ENCODE assay signal across 8 mouse cellular contexts in the genomic region with DNA sequence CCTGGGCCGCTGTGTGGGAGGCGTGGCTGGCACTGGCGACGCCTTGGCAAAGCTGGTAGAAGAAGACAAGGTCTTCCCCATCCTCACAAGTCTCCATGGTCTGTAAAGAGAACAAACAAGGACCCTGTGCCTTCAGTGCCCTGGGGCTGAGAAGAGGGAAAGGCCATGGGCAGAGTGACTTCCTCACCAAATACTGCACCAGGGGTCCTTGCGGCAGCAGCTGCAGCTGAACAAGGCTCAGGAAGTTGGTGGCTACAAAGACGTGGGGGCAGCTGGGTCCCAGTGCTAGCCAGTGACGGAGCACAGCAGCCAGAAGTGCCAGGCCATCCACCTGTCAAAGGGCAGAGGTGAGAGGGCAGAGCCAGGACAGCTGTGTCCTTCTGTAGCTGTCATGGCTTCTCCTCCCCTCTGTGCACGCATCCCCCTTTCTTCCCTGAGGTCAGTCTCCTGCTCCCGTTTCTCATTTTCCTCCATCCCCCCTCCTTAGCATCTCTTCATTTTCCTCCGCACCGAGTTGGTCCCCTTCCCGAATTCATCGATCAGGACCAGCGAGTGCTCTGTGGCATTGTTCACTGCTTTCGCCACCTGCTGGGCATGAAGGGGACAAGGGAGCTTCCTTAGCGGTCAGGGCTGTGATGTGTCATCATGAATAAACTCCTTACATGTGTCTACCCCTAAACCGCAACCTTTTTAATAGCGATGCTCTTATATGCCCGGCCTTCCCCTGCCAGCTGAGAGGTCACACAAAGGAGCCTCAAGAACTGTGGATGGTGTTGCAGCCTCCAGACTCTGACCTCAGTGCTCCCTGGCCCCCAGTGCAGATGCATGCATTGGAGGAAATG. TPM values are rescaled to one million over a fixed set of nuclear protein-coding genes. Genes with fewer than 3 reads are reported as not detected.
DNase-seq lines count a peak whose midpoint lies in the region; ATAC-seq and TF ChIP-seq lines count a peak whose summit lies in the region.

No protein-coding gene starts in this region.

- no peaks in the 10 kb centered on the region for H3K9me3 ChIP-seq in forebrain, postnatal 0 days (ENCODE audit: low read length)
- H3K9me3 ChIP-seq in lung, postnatal 0 days (ENCODE audit: low read length) = no peaks in the 10 kb centered on the region
- H3K9me3 ChIP-seq in neural tube, embryonic 14.5 days (ENCODE audit: control insufficient read depth, low read length) = no peaks in the 10 kb centered on the region

- no peak overlapping the region for H3K4me3 ChIP-seq in C2C12 (ENCODE audit: insufficient read depth, poor library complexity, severe bottlenecking)
- H3K4me3 ChIP-seq in forebrain, postnatal 0 days (ENCODE audit: low read depth, low read length) = no peak overlapping the region
- no peak overlapping the region for H3K4me3 ChIP-seq in lung, postnatal 0 days (ENCODE audit: low read depth, low read length)
- no peak overlapping the region for H3K4me3 ChIP-seq in neural tube, embryonic 14.5 days (ENCODE audit: low read depth, low read length)

- no peaks in the 10 kb centered on the region for H3K79me3 ChIP-seq in C2C12 (ENCODE audit: low read depth)

- TF ChIP-seq CTCF in C2C12 (IDR thresholded peaks at IDR 0.05; ENCODE audit: control insufficient read depth, insufficient read depth, insufficient read length) = no peak
- peak; percentile 64 for TF ChIP-seq CTCF in forebrain, postnatal 0 days (IDR thresholded peaks at IDR 0.05; ENCODE audit: low read depth)
- TF ChIP-seq CTCF in lung, postnatal 0 days (IDR thresholded peaks at IDR 0.05) = peak; percentile 74

- no peaks in the 10 kb centered on the region for H3K36me3 ChIP-seq in C2C12 (ENCODE audit: control insufficient read depth, insufficient read depth)
- H3K36me3 ChIP-seq in forebrain, postnatal 0 days (ENCODE audit: insufficient read depth) = no peaks in the 10 kb centered on the region
- H3K36me3 ChIP-seq in lung, postnatal 0 days (ENCODE audit: insufficient read depth, low read length) = no peaks in the 10 kb centered on the region
- no peaks in the 10 kb centered on the region for H3K36me3 ChIP-seq in neural tube, embryonic 14.5 days (ENCODE audit: control insufficient read depth, insufficient read depth, low read length)

- no peaks in the 10 kb centered on the region for H3K79me2 ChIP-seq in C2C12 (ENCODE audit: control insufficient read depth, insufficient read depth)

- WGBS in forebrain, postnatal 0 days = 35% methylated on average over 19 of the region's 19 CpGs
- 33% methylated on average over 19 of the region's 19 CpGs for whole genome bisulfite sequencing in lung, postnatal 0 days
- WGBS in neural tube, embryonic 14.5 days = 27% methylated on average over 19 of the region's 19 CpGs

- no peak overlapping the region for H3K27ac ChIP-seq in forebrain, postnatal 0 days (ENCODE audit: low read depth, low read length)
- no peak overlapping the region for H3K27ac ChIP-seq in lung, postnatal 0 days (ENCODE audit: low read length)
- no peak overlapping the region for H3K27ac ChIP-seq in neural tube, embryonic 14.5 days (ENCODE audit: low read depth, low read length)

- ATAC-seq in forebrain, postnatal 0 days = 0 out of 2 replicates have a peak, but pooled peaks have one; percentile 26
- no peak; the same call in 1 of the 2 replicates for ATAC-seq in lung, postnatal 0 days
- 0 out of 2 replicates have a peak, but pooled peaks have one; percentile 38 for ATAC-seq in neural tube, embryonic 14.5 days (ENCODE audit: low read depth)

- H3ac ChIP-seq in C2C12 (ENCODE audit: control insufficient read depth, insufficient read length, low read depth) = no peak overlapping the region

- no peak for TF ChIP-seq EP300 in lung, postnatal 0 days (IDR thresholded peaks at IDR 0.05)

- no peaks in the 10 kb centered on the region for H3K27me3 ChIP-seq in C2C12 (ENCODE audit: control insufficient read depth, insufficient read depth, insufficient read length)
- H3K27me3 ChIP-seq in forebrain, postnatal 0 days (ENCODE audit: insufficient read depth, low read length) = no peaks in the 10 kb centered on the region
- H3K27me3 ChIP-seq in lung, postnatal 0 days (replicated peaks; ENCODE audit: insufficient read depth, low read length) = no peaks in the 10 kb centered on the region
- H3K27me3 ChIP-seq in neural tube, embryonic 14.5 days (ENCODE audit: control insufficient read depth, insufficient read depth, low read length) = no peaks in the 10 kb centered on the region

- peak; percentile 33 to 51 for DNase-seq in cerebellum, postnatal 14 days
- no peak for DNase-seq in cerebellum, adult 11 months
- peak; percentile 38 for DNase-seq in forebrain, postnatal 0 days
- peak; percentile 36 for DNase-seq in lung, postnatal 0 days (ENCODE audit: low spot score)
- DNase-seq in layer of hippocampus, adult 8-10 months (ENCODE audit: low spot score in 2 of 2) = no peak
- DNase-seq in left cerebral cortex, adult 8-10 months (ENCODE audit: low spot score in 2 of 2) = no peak

- H3K4me1 ChIP-seq in forebrain, postnatal 0 days (ENCODE audit: insufficient read depth) = no peaks in the 10 kb centered on the region
- H3K4me1 ChIP-seq in lung, postnatal 0 days (ENCODE audit: insufficient read depth, low read depth, low read length) = no peaks in the 10 kb centered on the region
- H3K4me1 ChIP-seq in neural tube, embryonic 14.5 days (ENCODE audit: control insufficient read depth, insufficient read depth, low read length) = 0 out of 2 replicates have a peak, but pooled peaks cover 2% of the 10 kb centered on the region

- 0 out of 2 replicates have a peak overlapping the region, but pooled peaks have one; percentile 8 for H3K4me2 ChIP-seq in forebrain, postnatal 0 days (ENCODE audit: low read depth)
- no peak overlapping the region for H3K4me2 ChIP-seq in lung, postnatal 0 days (replicated peaks; ENCODE audit: low read depth, low read length)
- H3K4me2 ChIP-seq in neural tube, embryonic 14.5 days (ENCODE audit: low read depth, low read length) = peak overlapping the region; percentile 35

- H3K9ac ChIP-seq in forebrain, postnatal 0 days = no peak overlapping the region
- no peak overlapping the region for H3K9ac ChIP-seq in lung, postnatal 0 days (replicated peaks; ENCODE audit: low read depth)
- no peak overlapping the region; the same call in 1 of the 2 replicates for H3K9ac ChIP-seq in neural tube, embryonic 14.5 days (replicated peaks; ENCODE audit: low read depth, low read length)

TF ChIP-seq in C2C12, 6 proteins besides CTCF, POLR2A, EP300 and RAD21 (continues in another document):
- no peak for TF ChIP-seq USF1 (IDR thresholded peaks at IDR 0.05; ENCODE audit: low read depth)
- TF ChIP-seq MAX (IDR thresholded peaks at IDR 0.05) = peak; percentile 65
- TF ChIP-seq MYOG (IDR thresholded peaks at IDR 0.05; ENCODE audit: control insufficient read depth, extremely low read depth, insufficient read length) = no peak
- peak; percentile 35 for TF ChIP-seq FOSL1 (IDR thresholded peaks at IDR 0.05; ENCODE audit: insufficient read depth, low read length, poor library complexity, severe bottlenecking)

RNA-seq across cellular contexts. Expression of a gene that starts 2.1 kb away (rescaled TPM):
- polyA plus RNA-seq in C2C12 (2012; fragmentation: generic; extraction: Trizol) = 0.23 TPM
- 2.2 and 2.7 TPM in 2 replicates for total RNA-seq in forebrain, postnatal 0 days (2014; rRNA removed)
- 1.6 TPM in 2 replicates for polyA plus RNA-seq in forebrain, postnatal 0 days (2015; fragmentation: Nextera tagmentation; extraction: Ambion mirVana)
- polyA plus RNA-seq in lung, postnatal 0 days (2015; fragmentation: Nextera tagmentation; extraction: Ambion mirVana) = 1.7 TPM in 2 replicates
- polyA plus RNA-seq in neural tube, embryonic 14.5 days (2014; fragmentation: Nextera tagmentation; extraction: Ambion mirVana) = 2.1 and 2.2 TPM in 2 replicates
- total RNA-seq in layer of hippocampus, adult 8-10 months (2022) = under 1 TPM in 2 of 4 experiments, not detected in 2; 0.76 to 0.95 TPM
- total RNA-seq in left cerebral cortex, adult 8-10 months (2022) = under 1 TPM in 2 of 4 experiments, not detected in 2; 0.59 to 0.67 TPM

RNA-seq across cellular contexts. Expression of a gene that starts 13.5 kb away (rescaled TPM):
- 0.07 TPM for polyA plus RNA-seq in C2C12 (2012; fragmentation: generic; extraction: Trizol)
- total RNA-seq in forebrain, postnatal 0 days (2014; rRNA removed) = 0.14 and 0.31 TPM in 2 replicates
- polyA plus RNA-seq in forebrain, postnatal 0 days (2015; fragmentation: Nextera tagmentation; extraction: Ambion mirVana) = 0.08 TPM in 1 of 2 replicates, not detected in the other
- 0.30 and 0.36 TPM in 2 replicates for polyA plus RNA-seq in lung, postnatal 0 days (2015; fragmentation: Nextera tagmentation; extraction: Ambion mirVana)
- 0.11 and 0.15 TPM in 2 replicates for polyA plus RNA-seq in neural tube, embryonic 14.5 days (2014; fragmentation: Nextera tagmentation; extraction: Ambion mirVana)
- total RNA-seq in layer of hippocampus, adult 8-10 months (2022) = under 1 TPM; 0.14 to 0.90 (median 0.56) TPM
- total RNA-seq in left cerebral cortex, adult 8-10 months (2022) = 1 to 10 TPM in 3 of 4 experiments, under 1 TPM in 1; 0.95 to 1.5 (median 1.3) TPM

RNA-seq across cellular contexts. Expression of a gene that starts 16.6 kb away (rescaled TPM):
- 0.76 TPM for polyA plus RNA-seq in C2C12 (2012; fragmentation: generic; extraction: Trizol)
- 1.3 and 2.2 TPM in 2 replicates for total RNA-seq in forebrain, postnatal 0 days (2014; rRNA removed)
- polyA plus RNA-seq in forebrain, postnatal 0 days (2015; fragmentation: Nextera tagmentation; extraction: Ambion mirVana) = 1.1 and 1.3 TPM in 2 replicates
- 1.8 and 2.4 TPM in 2 replicates for polyA plus RNA-seq in lung, postnatal 0 days (2015; fragmentation: Nextera tagmentation; extraction: Ambion mirVana)
- 1.9 and 2.2 TPM in 2 replicates for polyA plus RNA-seq in neural tube, embryonic 14.5 days (2014; fragmentation: Nextera tagmentation; extraction: Ambion mirVana)
- total RNA-seq in layer of hippocampus, adult 8-10 months (2022) = 1 to 10 TPM; 1.1 to 2.1 (median 1.4) TPM
- total RNA-seq in left cerebral cortex, adult 8-10 months (2022) = 1 to 10 TPM in 1 of 4 experiments, under 1 TPM in 2, not detected in 1; 0.34 to 1.2 (median 0.78) TPM

RNA-seq across cellular contexts. Expression of a gene that starts 19.9 kb away (rescaled TPM):
- polyA plus RNA-seq in C2C12 (2012; fragmentation: generic; extraction: Trizol) = 509 TPM
- total RNA-seq in forebrain, postnatal 0 days (2014; rRNA removed) = 26.8 and 29.3 TPM in 2 replicates
- 47.9 and 50.5 TPM in 2 replicates for polyA plus RNA-seq in forebrain, postnatal 0 days (2015; fragmentation: Nextera tagmentation; extraction: Ambion mirVana)
- 343 and 355 TPM in 2 replicates for polyA plus RNA-seq in lung, postnatal 0 days (2015; fragmentation: Nextera tagmentation; extraction: Ambion mirVana)
- polyA plus RNA-seq in neural tube, embryonic 14.5 days (2014; fragmentation: Nextera tagmentation; extraction: Ambion mirVana) = 13.3 and 37.0 TPM in 2 replicates
- 10 to 100 TPM in 2 of 4 experiments, 1 to 10 TPM in 2; 9.2 to 27.8 (median 15.9) TPM for total RNA-seq in layer of hippocampus, adult 8-10 months (2022)
- 10 to 100 TPM; 10.2 to 18.3 (median 11.8) TPM for total RNA-seq in left cerebral cortex, adult 8-10 months (2022)

RNA-seq across cellular contexts. Expression of a gene that starts 28.9 kb away (rescaled TPM):
- 129 TPM for polyA plus RNA-seq in C2C12 (2012; fragmentation: generic; extraction: Trizol)
- 167 and 220 TPM in 2 replicates for total RNA-seq in forebrain, postnatal 0 days (2014; rRNA removed)
- polyA plus RNA-seq in forebrain, postnatal 0 days (2015; fragmentation: Nextera tagmentation; extraction: Ambion mirVana) = 261 and 299 TPM in 2 replicates
- 238 and 247 TPM in 2 replicates for polyA plus RNA-seq in lung, postnatal 0 days (2015; fragmentation: Nextera tagmentation; extraction: Ambion mirVana)
- 269 and 303 TPM in 2 replicates for polyA plus RNA-seq in neural tube, embryonic 14.5 days (2014; fragmentation: Nextera tagmentation; extraction: Ambion mirVana)
- total RNA-seq in layer of hippocampus, adult 8-10 months (2022) = 10 to 100 TPM in 3 of 4 experiments, 1 to 10 TPM in 1; 8.8 to 20.3 (median 14.9) TPM
- total RNA-seq in left cerebral cortex, adult 8-10 months (2022) = 10 to 100 TPM; 13.1 to 20.2 (median 14.8) TPM

Comparison
In these comparisons a context has a peak if more than half of its experiments do, and no peak if none do; other contexts are left out.
1. DNase-seq: peak in cerebellum, postnatal 14 days (2 of 2), forebrain, postnatal 0 days (single experiment) and lung, postnatal 0 days (single experiment); none in cerebellum, adult 11 months (single experiment), layer of hippocampus, adult 8-10 months (0 of 2) and left cerebral cortex, adult 8-10 months (0 of 2).